Mouse (Mus musculus) intestine, postnatal 0 days (tissue): ENCODE measurements around the gene Fgfr2. TPM values are rescaled to one million over a fixed set of nuclear protein-coding genes. Genes with fewer than 3 reads are reported as not detected.

Experiments
- ATAC-seq: fragments of 200-750 bp; cut with Nextera tagmentation; 2 replicates; pipeline ENCODE4 v1.8.0; 2017; ENCODE audit warnings: mild to moderate bottlenecking, moderate TSS enrichment, moderate library complexity
- H3K27ac ChIP-seq: fragments of 300-500 bp; sonication (generic); 2 replicates; pipeline ENCODE4 v1.5.1; 2014; ENCODE audit warnings: mild to moderate bottlenecking, low read depth, low read length, moderate library complexity
- H3K27me3 ChIP-seq: fragments of 300-500 bp; sonication (generic); replicated peaks from 2 replicates; pipeline ENCODE4 v1.6.1; 2014; ENCODE audit warnings: low read length, mixed read lengths; ENCODE audit not compliant: control insufficient read depth, insufficient read depth
- H3K36me3 ChIP-seq: fragments of 300-500 bp; sonication (generic); 2 replicates; pipeline ENCODE4 v1.6.1; 2014; ENCODE audit warnings: mild to moderate bottlenecking, moderate library complexity; ENCODE audit not compliant: control insufficient read depth, insufficient read depth
- H3K4me1 ChIP-seq: fragments of 300-500 bp; sonication (generic); replicated peaks from 2 replicates; pipeline ENCODE4 v1.6.1; 2014; ENCODE audit warnings: antibody characterized with exemption, low read length, mixed read lengths; ENCODE audit not compliant: control insufficient read depth, insufficient read depth
- H3K4me2 ChIP-seq: fragments of 300-500 bp; sonication (generic); replicated peaks from 2 replicates; pipeline ENCODE4 v1.6.1; 2014; ENCODE audit warnings: low read depth, mild to moderate bottlenecking, moderate library complexity
- H3K4me3 ChIP-seq: fragments of 300-500 bp; sonication (generic); 2 replicates; pipeline ENCODE4 v1.5.1; 2014; ENCODE audit warnings: low read depth, low read length
- H3K9ac ChIP-seq: fragments of 300-500 bp; sonication (generic); 2 replicates; pipeline ENCODE4 v1.6.1; 2014; ENCODE audit warnings: mild to moderate bottlenecking, low read depth, low read length
- H3K9me3 ChIP-seq: fragments of 300-500 bp; sonication (generic); 2 replicates; pipeline ENCODE4 v1.6.1; 2016; ENCODE audit warnings: mixed run types; ENCODE audit not compliant: control insufficient read depth
- CTCF ChIP-seq: sonication (generic); IDR thresholded peaks from 2 replicates; pipeline ENCODE4 v1.5.1; 2016; ENCODE audit warnings: low read depth, mild to moderate bottlenecking, control low read depth, antibody characterized with exemption, moderate library complexity
- WGBS: fragments of 180-500 bp; shearing (Covaris S2); extraction: QIAGEN DNeasy Blood & Tissue Kit; methylation state at CpG from one replicate; pipeline ENCODE4 v1.1.7; 2014; 5-methylcytosine and 5-hydroxymethylcytosine counted together
- polyA plus RNA-seq: library from polyadenylated mRNA; unstranded; fragments of >200 nt; fragmentation: Nextera tagmentation; extraction: Ambion mirVana; gene quantifications from 2 replicates; pipeline ENCODE4 v1.2.1, GENCODE M21; 2015

The Fgfr2 gene
- polyA plus RNA-seq, 1 experiment from 2014 or later: 29.5 TPM

- no peak overlapping the region for H3K9ac ChIP-seq
- ATAC-seq: no peak
- no peak for TF ChIP-seq CTCF
- no peaks in the 10 kb centered on the region for H3K27me3 ChIP-seq
- H3K27ac ChIP-seq: no peak overlapping the region
- H3K36me3 ChIP-seq: no peaks in the 10 kb centered on the region
- H3K4me2 ChIP-seq: no peak overlapping the region
- WGBS: 55% methylated on average over 5 of the region's 5 CpGs
- no peaks in the 10 kb centered on the region for H3K9me3 ChIP-seq
- H3K4me1 ChIP-seq: no peaks in the 10 kb centered on the region
- H3K4me3 ChIP-seq: no peak overlapping the region
These were observed 2570.4 kb downstream of the Fgfr2 start for GRCm38 (mm10) chr7:130552780-130553179.

- H3K4me3 ChIP-seq: peak overlapping the region; percentile 98; the same call in 1 of the 2 replicates
- 79% methylated on average over 12 of the region's 12 CpGs for WGBS
These were observed 2575.4 kb downstream of the Fgfr2 start for GRCm38 (mm10) chr7:130547635-130548175.

DNA sequence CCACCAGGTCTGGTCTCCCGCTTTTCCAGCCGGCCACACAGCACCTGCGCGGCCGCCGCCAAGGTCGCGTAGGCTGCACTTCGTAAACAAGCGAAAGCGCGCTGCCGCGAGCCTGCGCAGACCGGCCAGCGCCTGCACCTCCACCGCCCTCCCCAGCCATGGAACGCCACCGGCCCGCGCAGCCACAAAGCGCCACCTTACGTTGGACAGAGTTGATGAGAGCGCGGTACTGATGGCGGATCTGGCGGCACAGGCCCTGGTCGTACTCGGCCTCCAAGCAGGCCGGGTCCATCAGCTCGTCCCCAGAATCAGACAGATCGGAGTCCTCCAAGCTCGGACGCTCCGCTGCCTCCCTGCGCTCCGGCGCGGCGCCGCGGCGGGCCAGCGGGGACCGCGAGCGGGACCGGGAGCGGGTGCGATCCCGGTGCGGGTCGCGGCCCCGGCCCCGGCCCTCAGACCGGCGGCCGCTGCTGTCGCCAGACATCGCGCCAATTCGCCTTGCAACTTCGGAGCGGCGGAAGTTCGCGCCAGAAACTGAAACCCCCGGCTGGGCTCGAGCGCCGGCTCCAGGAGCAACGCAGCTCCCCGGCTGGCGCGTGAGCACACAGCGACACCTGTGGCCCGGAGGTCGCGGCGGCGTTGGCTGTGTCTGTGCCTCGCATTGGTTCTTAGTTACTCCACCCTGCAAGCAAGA is 2576.2 kb downstream of the Fgfr2 start:
- Histone ChIP-seq H3K36me3 (peaks cover 16% of the 10 kb centered on the region), H3K4me1 (peaks cover 4% of the 10 kb centered on the region), H3K9me3 (no peaks in the 10 kb centered on the region), H3K9ac (peak overlapping the region; percentile 94), H3K4me2 (peak overlapping the region; percentile 75), H3K27ac (peak overlapping the region; percentile 100), H3K4me3 (peak overlapping the region; percentile 98), H3K27me3 (no peaks in the 10 kb centered on the region)
- WGBS: under 1% methylated on average over 80 of the region's 84 CpGs
- TF ChIP-seq CTCF: peak; percentile 91
- ATAC-seq: peak; percentile 95

More at GRCm38 (mm10) chr7:130547635-130548175, 2575.4 kb downstream of the Fgfr2 start:
- no peaks in the 10 kb centered on the region for H3K9me3 ChIP-seq
- H3K27ac ChIP-seq: peak overlapping the region; percentile 100; the same call in 1 of the 2 replicates
- peaks cover 11% of the 10 kb centered on the region; the same call in 1 of the 2 replicates for H3K36me3 ChIP-seq
- peaks cover 4% of the 10 kb centered on the region for H3K4me1 ChIP-seq
- H3K27me3 ChIP-seq: no peaks in the 10 kb centered on the region
- ATAC-seq: no peak
- peak overlapping the region; percentile 94; the same call in 1 of the 2 replicates for H3K9ac ChIP-seq
- TF ChIP-seq CTCF: no peak
- peak overlapping the region; percentile 75 for H3K4me2 ChIP-seq

DNA sequence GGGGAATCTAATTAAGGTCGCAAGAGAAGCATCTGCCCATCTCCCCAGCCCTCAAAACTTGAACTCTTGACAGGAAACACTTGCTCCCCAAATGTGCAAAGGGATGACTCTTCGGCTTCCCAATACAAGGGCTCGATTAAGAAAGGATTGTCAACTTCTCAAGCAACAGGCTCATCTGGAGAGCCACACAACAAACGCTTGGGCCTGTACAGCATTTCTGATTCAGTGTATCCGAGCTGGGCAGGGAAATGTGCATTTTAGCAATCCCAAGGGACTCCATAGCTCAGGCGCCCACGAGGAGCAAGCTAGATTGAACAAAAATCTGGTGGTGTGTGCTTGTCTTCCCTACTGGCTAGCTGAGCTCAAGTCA is 2576.7 kb downstream of the Fgfr2 start:
- ATAC-seq: no peak
- peak overlapping the region; percentile 98 for H3K4me3 ChIP-seq
- H3K36me3 ChIP-seq: peaks cover 20% of the 10 kb centered on the region
- H3K27ac ChIP-seq: peak overlapping the region; percentile 100
- H3K9me3 ChIP-seq: no peaks in the 10 kb centered on the region
- H3K9ac ChIP-seq: peak overlapping the region; percentile 94
- 3% methylated on average over 7 of the region's 7 CpGs for WGBS
- H3K27me3 ChIP-seq: no peaks in the 10 kb centered on the region
- no peak for TF ChIP-seq CTCF
- H3K4me2 ChIP-seq: peak overlapping the region; percentile 75
- peaks cover 4% of the 10 kb centered on the region for H3K4me1 ChIP-seq

- Histone ChIP-seq H3K4me2 (peak overlapping the region; percentile 75), H3K4me3 (peak overlapping the region; percentile 98), H3K9ac (peak overlapping the region; percentile 94), H3K9me3 (no peaks in the 10 kb centered on the region), H3K4me1 (peaks cover 4% of the 10 kb centered on the region), H3K27ac (peak overlapping the region; percentile 100; the same call in 1 of the 2 replicates), H3K36me3 (peaks cover 24% of the 10 kb centered on the region), H3K27me3 (no peaks in the 10 kb centered on the region)
- no peak for TF ChIP-seq CTCF
- no peak for ATAC-seq
- 30% methylated on average over 3 of the region's 3 CpGs for WGBS
These were observed 2577.3 kb downstream of the Fgfr2 start for GRCm38 (mm10) chr7:130545893-130546292.

DNA sequence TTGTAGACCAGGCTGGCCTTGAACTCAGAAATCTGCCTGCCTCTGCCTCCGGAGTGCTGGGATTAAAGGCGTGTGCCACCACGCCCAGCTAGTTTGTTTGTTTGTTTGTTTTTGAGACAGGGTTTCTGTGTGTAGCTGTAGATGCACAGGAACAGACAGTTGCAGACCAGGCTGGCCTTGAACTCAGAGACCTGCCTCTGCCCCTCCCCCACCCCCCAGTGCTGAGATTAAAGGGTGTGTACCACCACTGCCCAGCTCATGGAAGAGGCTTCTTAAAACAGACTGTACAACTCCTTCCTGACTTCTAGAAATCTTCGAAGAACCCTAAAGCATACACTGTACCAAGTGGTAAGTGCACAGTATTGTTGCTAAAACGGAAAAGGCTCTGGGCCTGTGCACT is 2577.7 kb downstream of the Fgfr2 start:
- H3K36me3 ChIP-seq: peaks cover 28% of the 10 kb centered on the region
- H3K4me2 ChIP-seq: peak overlapping the region; percentile 75
- H3K27me3 ChIP-seq: no peaks in the 10 kb centered on the region
- no peak for TF ChIP-seq CTCF
- WGBS: 87% methylated on average over 5 of the region's 5 CpGs
- H3K4me3 ChIP-seq: peak overlapping the region; percentile 98; the same call in 1 of the 2 replicates
- H3K4me1 ChIP-seq: peaks cover 4% of the 10 kb centered on the region
- H3K27ac ChIP-seq: no peak overlapping the region
- ATAC-seq: no peak
- no peak overlapping the region for H3K9ac ChIP-seq
- H3K9me3 ChIP-seq: no peaks in the 10 kb centered on the region
